Comparison of ENCODE assay signal across 17 mouse cellular contexts in the genomic region with DNA sequence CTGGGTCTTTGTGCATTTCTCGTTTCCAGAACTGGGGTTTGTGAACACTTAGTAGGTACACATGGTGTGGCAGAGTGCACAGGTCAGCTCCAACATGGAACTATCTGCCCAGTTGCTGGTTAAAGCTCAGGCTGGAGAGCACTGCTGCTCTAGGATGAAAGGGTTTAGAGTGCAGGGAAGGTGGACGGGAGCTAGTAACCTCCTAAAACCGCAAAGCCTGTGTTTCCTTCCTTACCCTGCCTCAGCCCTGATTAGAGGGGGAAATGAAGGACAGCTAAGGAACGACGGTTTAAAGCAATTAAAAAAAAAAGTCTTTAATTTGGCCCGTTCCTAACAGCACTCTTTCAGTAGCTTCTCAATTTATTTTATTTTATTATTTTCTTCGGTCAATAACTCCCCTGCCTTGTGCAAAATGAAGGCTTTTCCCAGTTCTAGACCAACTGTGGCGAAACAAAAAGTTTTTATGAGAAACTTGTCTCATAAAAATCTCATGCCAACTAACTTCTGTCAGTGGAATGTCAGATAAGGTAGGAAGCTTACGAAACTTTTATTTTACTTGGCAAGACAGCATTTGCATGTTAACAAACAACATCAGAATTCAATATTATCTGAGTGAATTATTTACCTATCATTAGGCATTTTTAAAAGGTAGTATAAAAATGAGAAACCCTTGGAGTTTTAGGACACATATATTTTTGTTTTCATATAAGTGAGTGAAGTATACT. TPM values are rescaled to one million over a fixed set of nuclear protein-coding genes. Genes with fewer than 3 reads are reported as not detected.
DNase-seq lines count a peak whose midpoint lies in the region; ATAC-seq and TF ChIP-seq lines count a peak whose summit lies in the region.
"Had no signal": no experiment of that assay in that cellular context is flagged by ENCODE, and none has a peak within 500 bp of the region (broad histone marks: within the 10 kb centered on the region; RNA-seq: fewer than 3 reads in every experiment).

No protein-coding gene starts in this region.

- no peak for TF ChIP-seq POLR2A in cerebellum, adult 2 months (IDR thresholded peaks at IDR 0.05; ENCODE audit: borderline replicate concordance, insufficient read depth, low read length)

- H3K27ac ChIP-seq in cerebellum, adult 2 months (ENCODE audit: insufficient read depth, low read length) = peak overlapping the region; percentile 80; the same call in 1 of the 2 replicates
- H3K27ac ChIP-seq in left cerebral cortex, adult 2 months = peak overlapping the region; percentile 64; the same call in 1 of the 2 replicates
- H3K27ac ChIP-seq in liver, embryonic 16.5 days (ENCODE audit: low read length) = no peak overlapping the region
- H3K27ac ChIP-seq in kidney, embryonic 16.5 days (ENCODE audit: low read length) = no peak overlapping the region
- H3K27ac ChIP-seq: kidney, postnatal 0 days; midbrain, embryonic 10.5 days had no signal

- no peak for TF ChIP-seq CTCF in cerebellum, adult 2 months (IDR thresholded peaks at IDR 0.05; ENCODE audit: borderline replicate concordance, insufficient read depth, low read depth, low read length)
- TF ChIP-seq CTCF in left cerebral cortex, adult 2 months (IDR thresholded peaks at IDR 0.05) = no peak

- ATAC-seq in cerebellum, adult (ENCODE audit: insufficient number of reproducible peaks, low FRiP score, low TSS enrichment) = no peak
- ATAC-seq in liver, embryonic 16.5 days (ENCODE audit: low read depth) = peak; percentile 30; the same call in 1 of the 2 replicates
- ATAC-seq in kidney, embryonic 16.5 days (ENCODE audit: low FRiP score, low TSS enrichment) = no peak
- ATAC-seq: forebrain, embryonic 14.5 days had no signal

- no peak overlapping the region for H3K9ac ChIP-seq in liver, embryonic 16.5 days (ENCODE audit: low read depth, low read length)
- H3K9ac ChIP-seq in kidney, embryonic 16.5 days (replicated peaks; ENCODE audit: low read length) = no peak overlapping the region

- no peak overlapping the region for H3K4me2 ChIP-seq in liver, embryonic 16.5 days (ENCODE audit: low read depth, low read length)
- no peak overlapping the region for H3K4me2 ChIP-seq in kidney, embryonic 16.5 days (replicated peaks; ENCODE audit: low read depth, low read length)

- H3K9me3 ChIP-seq in liver, embryonic 16.5 days (replicated peaks; ENCODE audit: control insufficient read depth, low read length) = no peaks in the 10 kb centered on the region
- H3K9me3 ChIP-seq in kidney, embryonic 16.5 days (ENCODE audit: low read length) = no peaks in the 10 kb centered on the region
- H3K9me3 ChIP-seq: midbrain, embryonic 10.5 days had no signal

- no peaks in the 10 kb centered on the region for H3K27me3 ChIP-seq in cerebellum, adult 2 months (ENCODE audit: control insufficient read depth, insufficient read depth, low read length)
- H3K27me3 ChIP-seq in liver, embryonic 16.5 days (ENCODE audit: control insufficient read depth, insufficient read depth, low read depth, low read length) = no peaks in the 10 kb centered on the region
- H3K27me3 ChIP-seq in kidney, embryonic 16.5 days (ENCODE audit: insufficient read depth, low read length) = no peaks in the 10 kb centered on the region

- H3K4me3 ChIP-seq in cerebellum, adult 2 months (replicated peaks; ENCODE audit: insufficient read depth, low read depth, low read length) = no peak overlapping the region
- no peak overlapping the region for H3K4me3 ChIP-seq in left cerebral cortex, adult 2 months
- no peak overlapping the region for H3K4me3 ChIP-seq in liver, embryonic 16.5 days (ENCODE audit: low read depth, low read length)
- H3K4me3 ChIP-seq in kidney, embryonic 16.5 days (ENCODE audit: low read length) = no peak overlapping the region
- H3K4me3 ChIP-seq: midbrain, embryonic 10.5 days had no signal

- H3K4me1 ChIP-seq in cerebellum, adult 2 months (ENCODE audit: control insufficient read depth, insufficient read depth, low read length) = no peaks in the 10 kb centered on the region
- H3K4me1 ChIP-seq in liver, embryonic 16.5 days (ENCODE audit: control insufficient read depth, low read depth, low read length) = peaks cover 8% of the 10 kb centered on the region
- peaks cover 7% of the 10 kb centered on the region; the same call in 1 of the 2 replicates for H3K4me1 ChIP-seq in kidney, embryonic 16.5 days (ENCODE audit: insufficient read depth, low read length)
- H3K4me1 ChIP-seq: midbrain, embryonic 10.5 days had no signal

- intact Hi-C loops in left cerebral cortex, adult 2 months (cut with DNase I) = no loop called here
- intact Hi-C loops in left cerebral cortex, postnatal 36 days (cut with DNase I) = no loop called here

- no peaks in the 10 kb centered on the region for H3K36me3 ChIP-seq in liver, embryonic 16.5 days (ENCODE audit: control insufficient read depth, insufficient read depth)
- no peaks in the 10 kb centered on the region for H3K36me3 ChIP-seq in kidney, embryonic 16.5 days (ENCODE audit: insufficient read depth, low read length)
- H3K36me3 ChIP-seq: midbrain, embryonic 10.5 days had no signal

- no peak for DNase-seq in cerebellum, adult 2 months
- no peak for DNase-seq in left cerebral cortex, adult 2 months (ENCODE audit: extremely low spot score in 1 of 2, low spot score in 2 of 2)
- no peak for DNase-seq in left cerebral cortex, postnatal 36 days (ENCODE audit: low spot score in 2 of 2)
- peak; percentile 25 for DNase-seq in NIH3T3 (ENCODE audit: low read depth)
- DNase-seq in thymus, postnatal 36 days = no peak
- DNase-seq: cerebellum, adult 8-10 months; gastrocnemius, postnatal 25 days; kidney, adult 11 months; lung, adult 18-20 months; lung, postnatal 36 days; right cerebral cortex, postnatal 4 days had no signal

- WGBS in cerebellum, adult 2 months = 77% methylated on average over 9 of the region's 9 CpGs
- WGBS in liver, embryonic 16.5 days (ENCODE audit: insufficient replicate concordance) = 26% methylated on average over 9 of the region's 9 CpGs
- WGBS in kidney, embryonic 16.5 days = 60% methylated on average over 9 of the region's 9 CpGs

RNA-seq across cellular contexts. Expression of a gene that starts 28.2 kb away (rescaled TPM):
- polyA plus RNA-seq in cerebellum, adult 2 months (2012; rRNA removed) = 11.1 and 14.7 TPM in 2 replicates
- total RNA-seq in left cerebral cortex, adult 2 months (2021) = 10 to 100 TPM in 1 of 2 experiments, 1 to 10 TPM in 1; 9.3 to 10.9 TPM
- 10 to 100 TPM; 10.1 to 10.2 TPM for total RNA-seq in left cerebral cortex, postnatal 36 days (2021)
- 9.5 and 10.6 TPM in 2 replicates for polyA plus RNA-seq in liver, embryonic 16.5 days (2015; fragmentation: Nextera tagmentation; extraction: Ambion mirVana)
- polyA plus RNA-seq in kidney, embryonic 16.5 days (2015; fragmentation: Nextera tagmentation; extraction: Ambion mirVana) = 41.4 and 43.4 TPM in 2 replicates

RNA-seq across cellular contexts. Expression of a gene that starts 55.5 kb away (rescaled TPM):
- polyA plus RNA-seq in cerebellum, adult 2 months (2012; rRNA removed) = 45.3 and 46.7 TPM in 2 replicates
- total RNA-seq in left cerebral cortex, adult 2 months (2021) = 10 to 100 TPM; 56.2 to 60.6 TPM
- total RNA-seq in left cerebral cortex, postnatal 36 days (2021) = 10 to 100 TPM; 53.7 to 58.1 TPM
- 22.7 and 23.6 TPM in 2 replicates for polyA plus RNA-seq in liver, embryonic 16.5 days (2015; fragmentation: Nextera tagmentation; extraction: Ambion mirVana)
- 64.4 and 66.3 TPM in 2 replicates for polyA plus RNA-seq in kidney, embryonic 16.5 days (2015; fragmentation: Nextera tagmentation; extraction: Ambion mirVana)

RNA-seq across cellular contexts. Expression of a gene that starts 55.6 kb away (rescaled TPM):
- polyA plus RNA-seq in cerebellum, adult 2 months (2012; rRNA removed) = 20.9 and 21.5 TPM in 2 replicates
- total RNA-seq in left cerebral cortex, adult 2 months (2021) = 10 to 100 TPM; 32.9 to 34.0 TPM
- 10 to 100 TPM; 27.1 to 31.5 TPM for total RNA-seq in left cerebral cortex, postnatal 36 days (2021)
- 22.5 and 22.9 TPM in 2 replicates for polyA plus RNA-seq in liver, embryonic 16.5 days (2015; fragmentation: Nextera tagmentation; extraction: Ambion mirVana)
- 46.8 and 56.7 TPM in 2 replicates for polyA plus RNA-seq in kidney, embryonic 16.5 days (2015; fragmentation: Nextera tagmentation; extraction: Ambion mirVana)

RNA-seq across cellular contexts. Expression of a gene that starts 59.2 kb away (rescaled TPM):
- polyA plus RNA-seq in cerebellum, adult 2 months (2012; rRNA removed) = 8.7 and 10.1 TPM in 2 replicates
- 10 to 100 TPM in 1 of 2 experiments, 1 to 10 TPM in 1; 9.1 to 11.5 TPM for total RNA-seq in left cerebral cortex, adult 2 months (2021)
- total RNA-seq in left cerebral cortex, postnatal 36 days (2021) = 10 to 100 TPM in 1 of 2 experiments, 1 to 10 TPM in 1; 8.4 to 10.2 TPM
- polyA plus RNA-seq in liver, embryonic 16.5 days (2015; fragmentation: Nextera tagmentation; extraction: Ambion mirVana) = 20.1 and 24.5 TPM in 2 replicates
- 4.2 and 5.4 TPM in 2 replicates for polyA plus RNA-seq in kidney, embryonic 16.5 days (2015; fragmentation: Nextera tagmentation; extraction: Ambion mirVana)

Comparison
In these comparisons a context has a peak if more than half of its experiments do, and no peak if none do; other contexts are left out.
1. H3K27ac ChIP-seq: peak in cerebellum, adult 2 months (single experiment) and left cerebral cortex, adult 2 months (single experiment); none in liver, embryonic 16.5 days (single experiment) and kidney, embryonic 16.5 days (single experiment).